8 mouse cellular contexts compared by ENCODE assay signal in genomic region chr2:68349593-68350383, GRCm38 (mm10).
A peak's percentile ranks its signal among the peaks of the same experiment; 100 is the strongest.
DNase-seq lines count a peak whose midpoint lies in the region; ATAC-seq and TF ChIP-seq lines count a peak whose summit lies in the region.

No protein-coding gene starts in this region.

- no peak overlapping the region for H3K27ac ChIP-seq in liver, embryonic 12.5 days
- no peak overlapping the region for H3K27ac ChIP-seq in neural tube, embryonic 11.5 days (ENCODE audit: low read depth, low read length)
- H3K27ac ChIP-seq in testis, adult 2 months (ENCODE audit: control insufficient read depth, insufficient read depth, low read depth, low read length) = no peak overlapping the region

- no peak for TF ChIP-seq POLR2A in testis, adult 2 months (IDR thresholded peaks at IDR 0.05; ENCODE audit: control insufficient read depth, low read depth, low read length)

- DNase-seq in 416B (ENCODE audit: low read depth) = peak; percentile 56
- DNase-seq in adrenal gland, postnatal 10 days = peak; percentile 91
- peak; percentile 71 for DNase-seq in embryo, embryonic 11.5 days (ENCODE audit: low read depth, low spot score)
- DNase-seq in kidney, postnatal 14 days = peak; percentile 80
- DNase-seq in neural tube, embryonic 11.5 days (ENCODE audit: low spot score) = peak; percentile 84

- H3K9me3 ChIP-seq in liver, embryonic 12.5 days (replicated peaks) = no peaks in the 10 kb centered on the region
- no peaks in the 10 kb centered on the region for H3K9me3 ChIP-seq in neural tube, embryonic 11.5 days (ENCODE audit: control insufficient read depth, low read length)

- no peak overlapping the region for H3K9ac ChIP-seq in liver, embryonic 12.5 days
- H3K9ac ChIP-seq in neural tube, embryonic 11.5 days (ENCODE audit: low read length) = no peak overlapping the region

- no peaks in the 10 kb centered on the region for H3K36me3 ChIP-seq in liver, embryonic 12.5 days
- H3K36me3 ChIP-seq in neural tube, embryonic 11.5 days (ENCODE audit: control insufficient read depth, insufficient read depth, low read length) = no peaks in the 10 kb centered on the region
- H3K36me3 ChIP-seq in testis, adult 2 months (ENCODE audit: control insufficient read depth, insufficient read depth, low read length) = no peaks in the 10 kb centered on the region

- H3K27me3 ChIP-seq in liver, embryonic 12.5 days (replicated peaks) = no peaks in the 10 kb centered on the region
- H3K27me3 ChIP-seq in neural tube, embryonic 11.5 days (ENCODE audit: control insufficient read depth, insufficient read depth, low read length) = no peaks in the 10 kb centered on the region
- no peaks in the 10 kb centered on the region for H3K27me3 ChIP-seq in testis, adult 2 months (ENCODE audit: control insufficient read depth, insufficient read depth, low read length)

- H3K4me1 ChIP-seq in liver, embryonic 12.5 days = no peaks in the 10 kb centered on the region
- 0 out of 2 replicates have a peak, but pooled peaks cover 8% of the 10 kb centered on the region for H3K4me1 ChIP-seq in neural tube, embryonic 11.5 days (ENCODE audit: control insufficient read depth, insufficient read depth, low read length)
- H3K4me1 ChIP-seq in testis, adult 2 months (ENCODE audit: control insufficient read depth, insufficient read depth, low read length) = peaks cover 4% of the 10 kb centered on the region; the same call in 1 of the 2 replicates

- TF ChIP-seq CTCF in testis, adult 2 months (IDR thresholded peaks at IDR 0.05; ENCODE audit: control insufficient read depth, insufficient read depth, insufficient replicate concordance, low read depth, low read length) = peak; percentile 44

- no peak overlapping the region for H3K4me3 ChIP-seq in liver, embryonic 12.5 days
- H3K4me3 ChIP-seq in neural tube, embryonic 11.5 days (ENCODE audit: low read depth, low read length) = no peak overlapping the region
- no peak overlapping the region for H3K4me3 ChIP-seq in testis, adult 2 months (ENCODE audit: control insufficient read depth, low read depth, low read length)

- WGBS in liver, embryonic 12.5 days (ENCODE audit: insufficient replicate concordance) = 46% methylated on average over 24 of the region's 24 CpGs
- WGBS in neural tube, embryonic 11.5 days = 61% methylated on average over 24 of the region's 24 CpGs

- 0 out of 2 replicates have a peak overlapping the region, but pooled peaks have one; percentile 13 for H3K4me2 ChIP-seq in liver, embryonic 12.5 days
- no peak overlapping the region for H3K4me2 ChIP-seq in neural tube, embryonic 11.5 days (ENCODE audit: low read depth)

- ATAC-seq in granulocyte monocyte progenitor cell, adult 5-6 weeks (replicated peaks; ENCODE audit: poor library complexity, severe bottlenecking) = peak; percentile 57
- no peak for ATAC-seq in liver, embryonic 12.5 days
- ATAC-seq in neural tube, embryonic 11.5 days (ENCODE audit: insufficient read depth, low FRiP score, low TSS enrichment) = 0 out of 2 replicates have a peak, but pooled peaks have one; percentile 37
